Mouse (Mus musculus) layer of hippocampus, postnatal 25 days (tissue): ENCODE measurements at regions not wholly inside any gene's neighbourhood (a gene's known extent, or its start where the extent isn't known, plus 50 kb on each side); places are given as distances from the start of the nearest gene placed in this dataset.
"Not testable (repeated sequence)": the region's sequence is repeated elsewhere in the genome, so short reads cannot be mapped to it uniquely, and the experiment has no call there.

Experiments used
- DNase-seq, 2 experiments: peaks; one replicate each; pipeline ENCODE4 v3.0.0; 2022; ENCODE audit warnings: mixed read lengths in 2 of 2, low spot score in 1 of 2; ENCODE audit errors: extremely low spot score in 1 of 2

DNA sequence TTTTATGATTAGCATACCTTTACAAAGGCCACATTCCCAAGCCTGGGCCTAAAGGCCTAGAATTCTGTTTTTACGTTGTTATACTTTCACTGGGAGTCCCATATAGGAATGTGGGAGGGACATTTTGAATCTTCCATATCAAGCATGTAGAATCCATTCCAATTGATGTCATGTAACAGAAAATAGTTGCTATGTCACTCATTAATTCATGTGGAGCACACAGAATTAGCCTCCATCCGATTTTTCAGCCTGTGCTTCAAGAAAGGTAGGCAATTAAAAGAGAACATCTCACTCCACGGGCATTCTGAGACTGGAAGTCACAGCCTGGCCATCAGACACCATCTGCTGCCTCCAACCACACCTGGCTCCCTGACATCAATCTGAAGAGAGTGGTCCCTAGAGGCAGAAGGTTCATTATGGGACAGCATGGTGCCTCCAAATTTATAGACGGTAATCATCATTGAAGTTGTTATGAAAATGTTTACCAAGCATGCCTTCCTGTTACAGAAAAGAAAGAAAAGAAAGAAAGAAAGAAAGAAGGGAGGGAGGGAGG lies 436.9 kb upstream of the Sphkap start:
- DNase-seq = no peak

DNA sequence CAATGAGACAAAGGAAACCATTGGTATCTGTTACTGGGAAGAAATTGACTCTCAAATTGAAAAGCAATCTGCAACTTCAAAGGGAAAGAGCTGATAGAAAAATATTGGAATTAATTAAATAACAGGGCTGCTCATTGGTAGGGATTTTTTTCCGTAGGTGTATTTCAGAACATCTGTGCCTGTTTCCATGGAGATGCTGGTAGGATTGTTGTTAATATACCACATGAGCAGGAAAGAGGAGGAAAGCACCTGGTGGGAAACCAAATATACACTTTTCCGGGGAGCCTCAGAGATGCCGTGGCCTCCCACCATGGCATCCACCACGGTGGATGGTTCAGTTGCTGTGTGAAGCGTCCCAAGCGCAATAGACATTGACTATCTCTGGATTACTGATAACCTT lies 428.0 kb upstream of the Sphkap start:
- no peak for DNase-seq

DNA sequence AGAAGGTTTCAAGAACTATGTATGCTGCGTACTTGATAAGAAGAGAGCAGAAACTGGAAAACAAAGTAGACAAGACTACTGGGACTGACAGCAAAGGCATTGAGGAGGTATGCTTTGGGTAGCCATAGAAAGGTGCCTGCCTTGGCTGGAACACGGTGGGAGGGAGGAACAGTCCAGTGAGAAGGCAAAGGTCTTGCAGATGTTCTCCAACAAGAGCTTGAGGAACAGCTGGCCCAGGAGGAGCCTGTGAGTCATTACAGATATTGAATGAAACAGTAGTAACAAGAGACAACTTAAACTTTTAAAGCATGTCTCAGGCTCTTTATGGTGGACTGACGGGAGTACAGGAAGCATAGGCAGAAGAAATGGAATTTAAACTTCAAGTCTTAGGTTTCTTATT lies 424.9 kb upstream of the Sphkap start:
- DNase-seq = no peak

DNA sequence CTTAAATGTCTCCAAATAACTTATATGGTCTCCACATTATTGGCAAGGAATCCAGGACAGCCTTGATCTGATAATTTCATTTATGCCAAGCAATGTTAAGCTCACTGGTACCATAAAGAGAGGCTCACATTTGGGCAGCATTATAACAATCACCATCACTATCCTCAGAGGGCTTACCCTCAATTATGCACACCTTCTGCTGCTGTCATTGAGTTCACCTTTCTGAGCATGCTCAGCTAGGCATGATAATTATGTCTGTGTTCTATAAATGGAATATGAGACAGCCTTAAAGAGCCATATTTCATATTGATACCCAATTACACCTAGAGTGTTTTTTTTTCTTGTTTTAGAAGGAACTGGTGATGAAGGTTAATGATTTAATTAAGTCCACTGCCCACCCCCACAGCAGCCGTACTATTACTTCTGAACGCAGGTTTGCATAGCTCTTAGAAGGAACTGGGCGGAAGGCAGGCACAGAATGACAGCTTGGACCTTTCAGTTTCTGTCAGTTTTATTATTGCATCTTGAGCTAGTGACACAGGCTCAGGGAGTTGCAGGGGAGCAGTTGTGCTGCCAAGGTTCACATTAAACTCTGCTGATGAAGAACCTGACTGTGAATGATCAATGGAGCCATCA lies 424.0 kb upstream of the Sphkap start:
- no peak for DNase-seq

DNA sequence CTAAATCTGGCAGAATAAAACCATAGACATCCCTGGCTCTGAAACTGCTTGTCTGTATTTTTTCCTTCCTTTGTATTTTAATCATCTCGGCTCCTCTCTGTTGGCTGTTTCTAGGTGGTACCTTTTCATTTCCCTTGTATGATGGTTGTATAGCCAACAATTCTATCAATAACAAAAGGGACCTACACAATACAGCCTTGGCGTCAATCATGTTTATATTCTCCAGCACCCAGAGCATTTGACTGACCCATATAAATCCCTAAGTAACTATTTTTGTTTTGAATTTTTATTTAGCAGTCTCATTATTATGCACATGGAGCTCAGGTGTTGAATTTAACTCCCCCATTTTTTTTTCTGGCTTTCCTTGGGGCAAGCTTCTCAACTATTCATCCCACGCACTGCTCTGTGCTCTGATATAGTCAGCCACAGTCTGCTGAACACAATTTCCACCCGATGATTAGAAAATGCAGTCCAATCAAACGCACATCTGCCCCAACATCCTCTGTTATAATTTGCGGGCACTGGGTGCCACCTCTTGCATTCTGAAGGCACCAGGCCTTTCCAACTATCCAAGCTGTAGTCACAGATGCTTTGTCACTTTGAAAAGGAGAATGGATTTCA lies 422.1 kb upstream of the Sphkap start:
- no peak for DNase-seq

DNA sequence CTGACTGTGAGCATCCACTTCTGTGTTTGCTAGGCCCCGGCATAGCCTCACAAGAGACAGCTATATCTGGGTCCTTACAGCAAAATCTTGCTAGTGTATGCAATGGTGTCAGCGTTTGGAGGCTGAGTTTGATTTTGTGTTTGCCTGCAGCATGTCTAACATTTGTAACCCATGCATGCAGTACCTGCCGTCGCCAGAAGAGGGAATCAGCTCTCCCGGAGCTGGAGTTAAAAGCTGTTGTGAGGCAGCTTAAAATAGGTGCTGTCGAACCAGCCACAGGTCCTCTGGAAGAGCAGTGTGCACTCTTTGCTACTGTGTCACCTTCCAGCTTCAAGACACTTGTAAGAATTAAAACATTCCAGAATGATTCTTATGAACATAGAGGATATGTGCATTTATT lies 403.2 kb upstream of the Sphkap start:
- DNase-seq = not testable (repeated sequence)

DNA sequence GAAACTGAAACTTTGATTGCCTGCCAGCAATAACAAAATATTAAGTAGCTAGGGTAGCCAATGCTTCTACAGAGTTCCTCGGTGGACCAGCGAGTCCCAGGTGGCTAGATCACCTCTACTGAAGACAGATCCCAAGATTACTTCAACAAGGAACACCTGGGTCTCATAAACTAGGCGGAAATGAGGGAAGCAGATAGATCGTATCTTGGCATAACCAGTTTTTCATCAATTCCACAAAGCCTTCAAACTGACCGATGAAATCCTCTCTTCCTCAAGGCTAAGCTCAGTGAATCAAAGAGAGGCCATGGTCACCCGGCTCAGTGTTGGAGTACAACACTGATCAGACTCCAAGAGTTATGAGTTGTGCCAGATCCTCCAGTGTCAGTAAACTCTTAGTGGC lies 400.4 kb upstream of the Sphkap start:
- DNase-seq = no peak

DNA sequence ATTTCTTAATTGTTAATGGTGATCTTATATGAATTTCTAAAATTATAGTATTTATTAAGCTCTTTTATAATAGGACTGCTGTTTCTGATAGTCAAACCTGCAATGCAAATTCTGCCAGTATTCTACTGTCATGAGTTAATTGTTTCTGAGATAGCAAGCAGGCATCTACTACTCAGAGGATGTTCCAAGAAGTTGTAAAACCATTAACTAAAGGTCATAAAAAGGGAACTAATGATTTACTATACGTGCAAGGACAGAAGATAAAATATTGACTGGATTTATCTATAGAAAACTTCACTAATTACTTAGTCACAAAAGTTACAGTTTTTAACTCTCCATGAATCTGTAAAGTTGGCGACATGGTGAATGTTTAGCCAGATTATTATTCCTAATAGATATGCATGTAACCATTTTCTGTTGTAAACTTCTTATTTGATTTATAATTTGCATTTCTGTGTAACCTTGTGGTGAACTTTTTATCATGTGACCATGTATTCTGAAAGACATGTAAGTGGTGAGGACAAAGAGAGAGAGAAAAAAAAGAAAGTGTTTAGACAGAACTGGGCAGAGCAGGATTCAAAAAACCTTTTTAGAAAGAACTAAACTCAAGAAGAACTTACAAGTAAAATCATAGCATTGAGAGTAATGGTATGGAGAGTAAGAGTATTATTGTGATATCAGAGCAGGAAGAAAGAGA lies 395.5 kb upstream of the Sphkap start:
- DNase-seq = no peak

DNA sequence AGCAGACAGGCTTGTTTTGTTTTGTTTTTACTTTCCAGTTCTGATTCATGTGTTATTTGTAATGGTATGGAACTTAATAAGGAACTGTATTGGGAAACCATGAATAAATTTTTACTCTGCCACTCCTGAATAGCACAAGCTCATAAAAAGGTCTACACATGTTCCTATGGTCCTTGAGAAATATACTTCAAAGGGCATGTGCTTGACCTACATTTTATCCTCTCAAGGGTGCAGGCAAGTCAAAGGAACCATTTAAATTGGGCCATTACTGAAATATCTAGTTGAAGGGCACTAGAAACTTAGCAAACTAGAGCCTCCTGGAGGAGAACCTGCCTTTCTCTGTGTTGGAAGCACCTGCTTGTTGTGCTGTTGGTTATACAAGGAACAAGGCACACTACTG lies 393.8 kb upstream of the Sphkap start:
- no peak for DNase-seq

DNA sequence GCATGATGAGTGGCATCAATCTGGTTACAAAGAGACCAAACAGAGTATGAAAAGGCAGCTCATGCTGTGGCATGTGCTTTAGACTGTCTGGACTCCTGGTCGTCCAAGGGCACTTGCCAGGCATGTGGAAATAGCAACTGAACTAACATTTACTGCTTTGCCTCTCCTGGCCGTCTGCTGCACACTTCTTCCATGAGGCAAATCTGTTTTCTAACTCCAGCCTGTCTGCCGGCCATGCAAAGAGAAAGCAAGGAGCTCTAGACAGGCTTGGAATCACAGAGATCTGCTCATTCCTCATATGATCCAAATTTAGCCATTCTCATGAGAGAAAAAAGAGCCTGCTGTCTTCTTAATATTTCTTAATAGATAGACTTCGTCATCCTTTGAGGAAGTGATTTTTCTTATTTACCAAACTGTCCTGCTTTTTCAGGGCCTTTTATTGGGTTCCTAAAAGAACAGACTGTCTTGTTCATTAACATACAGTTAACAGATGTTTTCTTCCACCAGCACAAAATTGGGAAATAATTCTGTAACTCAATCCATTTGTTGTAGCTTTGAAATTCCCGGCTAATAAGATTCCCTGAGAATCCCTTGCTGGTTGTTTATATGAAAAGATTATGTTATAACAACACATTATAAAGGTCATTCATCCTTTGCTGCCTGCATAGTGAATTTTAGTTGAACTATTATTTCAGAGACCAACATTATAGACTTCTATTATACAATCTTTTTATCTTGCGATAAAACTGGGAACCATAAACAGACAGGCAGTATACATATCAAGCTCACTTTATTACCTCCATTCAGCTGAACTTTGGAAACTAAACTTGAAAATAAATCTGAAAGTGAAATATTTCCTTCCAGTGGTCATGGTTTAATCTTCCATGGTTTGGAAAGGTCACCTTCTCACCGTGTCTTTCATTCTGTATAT lies 389.2 kb upstream of the Sphkap start:
- DNase-seq = no peak

DNA sequence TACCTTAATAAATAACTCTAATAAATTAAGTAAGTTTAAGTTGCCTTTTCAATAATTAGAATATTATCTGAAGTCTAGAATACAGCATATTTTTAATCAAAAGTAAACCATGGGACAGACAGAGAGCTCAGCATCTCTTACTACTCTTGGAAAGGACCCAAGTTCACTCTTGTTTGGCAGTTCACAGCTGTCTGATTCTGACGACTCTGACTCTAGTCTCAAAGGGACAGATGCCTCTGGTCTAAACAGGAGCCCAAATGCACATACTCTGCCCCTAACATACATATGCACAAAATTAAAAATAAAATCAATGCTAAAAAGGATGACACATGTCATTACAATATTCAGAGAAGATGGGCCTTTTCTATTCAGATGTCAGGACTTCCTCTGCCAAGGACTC lies 369.2 kb upstream of the Sphkap start:
- no peak for DNase-seq

DNA sequence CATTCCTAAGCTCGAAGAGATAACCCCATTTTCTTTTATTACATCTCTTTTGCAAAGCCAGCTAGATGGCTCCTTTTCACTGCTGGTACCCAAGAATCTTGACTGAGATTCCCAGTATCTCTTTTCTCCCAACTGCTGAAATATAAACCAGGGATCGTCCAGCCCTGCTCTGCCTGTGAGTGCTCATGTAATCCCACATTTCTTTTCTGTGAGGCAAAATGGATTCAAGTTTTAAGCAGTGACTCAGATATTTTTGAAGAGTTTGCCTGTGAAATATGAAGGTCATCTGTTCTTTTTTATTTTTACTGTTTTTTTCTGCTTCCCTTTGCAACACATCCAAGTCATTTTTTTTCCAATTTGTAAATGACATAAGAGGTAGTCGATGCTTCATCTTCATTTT lies 363.2 kb upstream of the Sphkap start:
- DNase-seq = no peak

DNA sequence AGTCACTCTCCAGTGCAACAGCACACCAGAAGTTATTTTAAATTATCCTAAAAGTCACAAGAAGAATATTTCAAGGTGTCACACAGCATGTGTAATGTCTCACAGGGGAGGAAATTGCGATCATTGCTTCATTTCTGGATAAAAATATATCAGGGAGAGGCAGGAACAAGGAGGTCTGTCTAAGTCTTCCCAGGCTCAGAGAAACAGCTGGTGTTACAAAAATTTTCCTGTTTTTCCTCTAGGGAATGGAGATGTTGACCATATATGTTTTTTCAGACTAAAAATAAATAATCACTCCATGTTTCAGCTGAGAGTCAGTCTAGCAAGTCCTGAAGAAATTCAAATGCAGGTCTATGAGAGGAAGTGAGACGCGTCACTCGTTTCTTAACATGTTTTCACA lies 353.5 kb upstream of the Sphkap start:
- DNase-seq = no peak

DNA sequence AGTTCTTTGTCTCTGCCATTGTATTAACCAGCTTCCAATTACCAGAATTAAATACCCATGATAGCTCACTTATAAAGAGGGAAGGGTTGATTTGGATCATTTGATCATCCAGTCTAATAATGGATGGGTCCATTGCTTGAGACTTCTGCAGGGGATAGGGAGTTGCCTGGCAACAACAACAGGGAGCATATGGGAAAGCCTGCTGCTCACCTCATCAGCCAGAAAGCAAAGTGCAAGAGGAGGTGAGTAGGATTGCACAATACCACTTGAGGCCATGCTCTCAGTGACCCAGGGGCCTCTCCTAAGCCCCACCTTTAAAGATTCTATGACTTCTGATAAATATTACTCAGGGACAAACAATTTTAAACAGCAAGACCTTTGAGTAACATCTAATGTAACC lies 348.9 kb upstream of the Sphkap start:
- DNase-seq = no peak

DNA sequence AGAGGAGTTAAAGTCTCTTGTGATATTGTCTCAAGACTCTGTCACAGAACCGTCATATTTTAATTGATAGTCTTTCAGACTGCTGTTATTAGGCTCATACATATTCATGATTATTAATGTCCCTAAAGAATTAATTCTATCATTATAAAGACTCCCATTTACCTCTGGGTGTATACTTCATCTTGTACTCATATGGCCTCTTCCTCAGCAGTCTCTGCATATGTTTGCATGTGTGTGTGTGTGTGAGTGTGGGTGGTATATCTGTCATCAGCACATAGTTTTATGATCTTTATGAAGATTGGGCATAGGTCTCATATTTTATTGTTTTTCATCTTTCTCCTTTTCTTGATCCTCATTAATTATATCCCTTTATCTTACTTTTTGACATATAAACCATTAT lies 347.3 kb upstream of the Sphkap start:
- no peak for DNase-seq

DNA sequence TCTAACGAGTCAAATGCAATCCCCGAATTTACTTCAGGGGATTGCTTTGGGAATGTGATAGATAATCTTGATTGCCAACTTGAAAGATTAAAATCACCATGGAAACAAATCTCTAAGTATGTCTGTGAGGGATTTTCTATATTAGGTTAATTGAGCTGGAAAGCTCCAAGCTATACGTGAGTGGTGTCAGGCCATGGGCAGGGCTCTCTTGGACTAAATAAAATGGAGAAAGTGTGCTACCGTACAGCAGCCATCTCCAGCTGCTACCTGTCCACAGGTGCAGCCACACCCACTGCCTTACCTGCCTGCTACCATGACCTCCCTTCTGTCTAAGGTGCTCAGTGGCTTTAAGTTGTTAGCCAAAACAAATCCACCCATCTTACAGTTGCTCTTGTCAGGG lies 345.0 kb upstream of the Sphkap start:
- DNase-seq = no peak

DNA sequence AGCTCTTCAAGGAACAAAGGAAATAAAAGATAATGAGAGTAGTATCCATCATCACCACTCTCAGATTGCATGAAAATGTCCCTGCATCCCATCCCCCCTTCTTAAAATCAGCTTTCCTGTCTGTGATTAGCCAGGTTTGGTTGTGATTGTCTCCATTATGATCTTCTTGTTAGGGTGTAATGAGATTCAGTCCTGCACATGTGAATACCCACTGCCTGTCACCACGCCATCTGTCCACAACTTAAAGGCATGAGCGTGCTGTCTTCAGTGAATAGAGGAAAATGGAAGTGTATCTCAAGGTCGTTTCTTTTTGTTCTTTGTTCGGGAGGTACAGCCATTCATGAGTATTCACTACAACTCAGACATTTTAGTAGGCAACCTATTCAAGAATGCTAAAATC lies 341.0 kb upstream of the Sphkap start:
- no peak for DNase-seq

DNA sequence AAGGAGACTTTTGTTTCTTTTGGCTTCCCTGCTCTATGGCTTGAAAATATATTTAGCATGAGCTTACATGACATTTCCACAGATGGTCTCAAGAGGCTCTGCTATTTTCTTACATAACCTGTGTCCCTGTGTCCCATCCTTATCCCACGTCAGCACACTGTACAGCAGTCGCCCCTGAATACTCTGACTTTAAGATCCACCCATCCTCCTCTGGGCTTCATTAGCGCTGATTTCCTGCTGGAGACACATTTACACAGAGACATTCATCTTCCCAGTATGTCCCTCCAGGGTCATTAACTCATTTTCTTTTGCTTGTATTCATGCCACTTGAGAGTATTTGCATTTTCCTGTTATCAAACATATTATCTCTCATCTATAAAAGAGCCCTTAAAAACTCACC lies 340.1 kb upstream of the Sphkap start:
- no peak for DNase-seq

DNA sequence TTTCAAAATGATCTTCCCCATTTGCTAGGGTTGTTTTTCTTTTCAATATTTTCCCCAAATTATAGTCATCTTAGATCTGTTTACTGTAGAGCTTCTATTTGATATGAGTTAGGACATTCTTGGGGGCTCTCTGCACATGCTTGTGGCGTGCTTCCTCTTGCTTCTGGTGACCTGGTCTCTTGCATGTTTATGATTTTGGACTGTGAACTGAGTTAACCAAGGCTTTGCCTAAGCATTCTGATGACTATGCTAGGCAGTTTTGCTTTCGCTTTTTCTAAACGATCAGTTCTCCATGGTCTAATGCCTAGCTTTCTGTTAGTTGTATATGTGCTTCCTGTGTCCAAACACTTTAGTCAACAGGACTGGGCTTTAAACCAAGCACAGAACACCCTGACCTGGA lies 339.4 kb upstream of the Sphkap start:
- no peak for DNase-seq

DNA sequence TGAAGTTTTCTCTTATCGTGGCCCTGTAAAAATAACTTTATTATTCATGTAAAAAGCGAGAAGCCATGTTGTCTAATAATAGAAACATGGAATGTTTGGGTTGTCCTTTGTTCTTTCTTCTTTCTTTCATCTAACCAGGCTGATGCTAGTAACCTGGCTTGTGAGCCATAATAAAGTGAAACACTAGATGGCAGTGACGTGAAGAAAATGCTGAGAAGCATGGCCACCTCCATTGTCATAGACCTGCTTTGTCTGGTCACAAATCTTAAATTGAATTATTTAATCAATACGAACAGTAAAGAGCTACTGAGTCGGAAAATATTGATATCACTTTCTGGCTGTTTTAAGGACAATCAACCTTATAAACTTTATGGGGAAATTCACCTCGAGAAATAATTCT lies 338.0 kb upstream of the Sphkap start:
- peak in 1 of 2 experiments; percentile 48 for DNase-seq
